Mouse (Mus musculus): Measurements from ENCODE around the gene Smug1.

- TF ChIP-seq CTCF (IDR thresholded peaks at IDR 0.05) (no peak), EP300 (IDR thresholded peaks at IDR 0.05) (no peak)
Measured at GRCm38 (mm10) chr15:103187803-103188202, 20.9 kb upstream of the Smug1 start.

All from lung, postnatal 0 days (tissue).